Mouse (Mus musculus): ENCODE results near the gene Abhd14a. TPM values are rescaled to one million over a fixed set of nuclear protein-coding genes. Genes with fewer than 3 reads are reported as not detected.

Abhd14a gene
- polyA plus RNA-seq, 1 experiment, result 46.9 TPM

GRCm38 (mm10) chr9:106411091-106411594 is 36.3 kb downstream of the Abhd14a start:
- no peak for DNase-seq (ENCODE audit: low spot score)

GRCm38 (mm10) chr9:106410086-106410650 is 37.3 kb downstream of the Abhd14a start:
- DNase-seq (ENCODE audit: low spot score), result no peak

DNA sequence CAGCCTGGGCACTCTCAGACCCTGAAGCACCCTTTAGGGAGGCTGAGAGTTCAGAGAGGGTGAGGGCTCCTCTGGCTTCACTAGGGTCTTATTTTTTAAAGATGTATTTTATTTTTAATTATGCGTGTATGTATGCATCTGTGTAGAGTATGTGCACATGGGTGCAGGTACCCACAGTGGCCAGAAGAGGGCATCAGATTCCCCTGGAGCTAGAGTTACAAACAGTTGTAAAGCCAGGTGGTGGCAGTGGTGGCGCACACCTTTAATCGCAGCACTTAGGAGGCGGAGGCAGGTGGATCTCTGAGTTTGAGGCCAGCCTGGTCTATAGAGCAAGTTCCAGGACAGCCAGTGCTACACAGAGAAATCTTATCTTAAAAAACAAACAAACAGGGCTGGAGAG is 38.4 kb downstream of the Abhd14a start:
- no peak for DNase-seq (ENCODE audit: low spot score)

- no peak for DNase-seq (ENCODE audit: low spot score)
Measured at GRCm38 (mm10) chr9:106406443-106407078, 40.9 kb downstream of the Abhd14a start.

- DNase-seq (ENCODE audit: low spot score), result no peak
Measured at GRCm38 (mm10) chr9:106405275-106405674, 42.2 kb downstream of the Abhd14a start.

GRCm38 (mm10) chr9:106402607-106403375 is 44.7 kb downstream of the Abhd14a start:
- no peak for DNase-seq (ENCODE audit: low spot score)

DNA sequence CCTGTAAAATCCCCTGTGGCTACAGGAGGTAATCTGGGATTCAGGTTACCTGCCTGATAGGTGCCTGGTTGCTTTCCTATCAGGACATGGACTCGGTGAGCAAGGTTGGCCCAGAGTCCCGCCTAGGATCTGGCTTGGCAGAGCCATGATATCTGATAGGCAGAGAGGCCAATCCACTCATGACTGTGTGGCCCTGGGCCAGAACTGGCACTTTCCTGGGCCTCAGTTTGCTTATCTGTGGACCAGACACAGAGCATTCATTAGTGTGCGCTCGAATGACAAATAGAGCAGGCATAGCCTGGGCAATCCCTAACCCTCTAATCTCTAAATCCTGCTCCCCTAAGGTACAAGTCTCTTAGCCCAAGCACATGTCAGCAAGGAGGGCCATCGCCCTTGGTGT is 45.3 kb downstream of the Abhd14a start:
- DNase-seq (ENCODE audit: low spot score), result no peak

- DNase-seq (ENCODE audit: low spot score), result no peak
Measured at GRCm38 (mm10) chr9:106399808-106400207, 47.7 kb downstream of the Abhd14a start.

- no peak for DNase-seq (ENCODE audit: low spot score)
Measured at GRCm38 (mm10) chr9:106398667-106399311, 48.7 kb downstream of the Abhd14a start.

GRCm38 (mm10) chr9:106397733-106398132 is 49.7 kb downstream of the Abhd14a start:
- DNase-seq (ENCODE audit: low spot score), result no peak

- no peak for DNase-seq (ENCODE audit: low spot score)
Measured at GRCm38 (mm10) chr9:106394649-106395602, 52.6 kb downstream of the Abhd14a start.

GRCm38 (mm10) chr9:106393548-106393947 is 53.9 kb downstream of the Abhd14a start:
- no peak for DNase-seq (ENCODE audit: low spot score)

DNA sequence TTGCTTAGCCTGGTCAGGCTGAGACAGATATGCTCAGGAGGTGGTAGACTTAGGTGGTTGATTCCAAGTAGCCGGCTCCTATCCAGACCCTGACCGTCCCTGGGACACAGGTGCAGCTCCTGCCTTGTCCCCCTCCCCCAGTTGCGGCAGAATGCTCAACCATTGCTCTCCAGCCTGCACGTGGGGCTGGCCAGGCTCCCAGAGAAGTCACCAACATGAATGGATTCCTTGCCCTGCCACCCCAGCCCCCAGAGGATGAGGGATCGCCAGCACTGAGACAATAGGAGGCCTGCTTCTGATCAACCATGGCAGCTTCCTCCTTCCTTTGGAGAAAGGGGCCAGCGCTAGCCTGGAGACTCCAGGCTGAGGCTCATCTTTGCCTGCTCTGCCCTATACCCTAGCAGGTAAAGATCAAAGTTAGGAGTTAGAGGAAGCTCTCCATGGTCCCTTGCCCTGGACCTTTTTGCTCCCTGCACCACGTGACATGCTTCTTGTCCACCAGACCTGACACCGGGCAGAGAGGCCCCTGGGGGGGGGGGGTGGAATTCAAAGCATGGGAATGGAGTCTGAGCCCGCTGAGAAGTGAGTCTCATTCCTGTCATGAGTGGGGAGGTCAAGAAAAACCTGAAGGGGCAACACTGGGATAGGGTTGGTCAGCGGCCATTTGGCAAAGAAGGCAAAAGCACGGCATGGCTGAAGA is 54.5 kb downstream of the Abhd14a start:
- no peak for DNase-seq (ENCODE audit: low spot score)

Other genes with a start within 250 kb of the Abhd14a start
- 40.2 and 47.0 TPM in 2 replicates for gene Ppm1m, start 247.9 kb downstream of the Abhd14a start, polyA plus RNA-seq (2012; rRNA removed)
- 33.1 and 35.7 TPM in 2 replicates for gene Twf2, start 244.6 kb downstream of the Abhd14a start, polyA plus RNA-seq (2012; rRNA removed)
- gene Tlr9, start 225.1 kb downstream of the Abhd14a start, polyA plus RNA-seq (2012; rRNA removed), result 1.8 and 2.5 TPM in 2 replicates
- gene Alas1, start 199.0 kb downstream of the Abhd14a start, polyA plus RNA-seq (2012; rRNA removed), result 93.3 and 105 TPM in 2 replicates
- gene Poc1a, start 166.6 kb downstream of the Abhd14a start, polyA plus RNA-seq (2012; rRNA removed), result 3.9 and 4.5 TPM in 2 replicates
- 33.5 and 34.7 TPM in 2 replicates for gene Dusp7, start 79.0 kb downstream of the Abhd14a start, polyA plus RNA-seq (2012; rRNA removed)
- gene Rpl29, start 18.2 kb downstream of the Abhd14a start, polyA plus RNA-seq (2012; rRNA removed), result 1,045 and 1,109 TPM in 2 replicates
- 7.8 and 10.2 TPM in 2 replicates for gene Acy1, start 9.4 kb downstream of the Abhd14a start, polyA plus RNA-seq (2012; rRNA removed)
- gene Abhd14b, start 219 bp downstream of the Abhd14a start, polyA plus RNA-seq (2012; rRNA removed), result 69.6 and 84.4 TPM in 2 replicates
- 42.5 and 47.9 TPM in 2 replicates for gene Pcbp4, start 5.6 kb upstream of the Abhd14a start, polyA plus RNA-seq (2012; rRNA removed)
- 0.29 and 0.33 TPM in 2 replicates for gene Gpr62, start 18.3 kb upstream of the Abhd14a start, polyA plus RNA-seq (2012; rRNA removed)
- gene Rrp9, start 28.3 kb upstream of the Abhd14a start, polyA plus RNA-seq (2012; rRNA removed), result 30.6 and 31.0 TPM in 2 replicates
- 70.2 and 82.3 TPM in 2 replicates for gene Parp3, start 29.3 kb upstream of the Abhd14a start, polyA plus RNA-seq (2012; rRNA removed)
- gene Iqcf1, start 52.3 kb upstream of the Abhd14a start, polyA plus RNA-seq (2012; rRNA removed), result not detected in 2 replicates
- not detected in 2 replicates for gene Iqcf5, start 66.9 kb upstream of the Abhd14a start, polyA plus RNA-seq (2012; rRNA removed)
- not detected in 2 replicates for gene Iqcf3, start 114.0 kb upstream of the Abhd14a start, polyA plus RNA-seq (2012; rRNA removed)
- gene Iqcf4, start 123.3 kb upstream of the Abhd14a start, polyA plus RNA-seq (2012; rRNA removed), result not detected in 2 replicates
- not detected in 2 replicates for gene Iqcf6, start 178.9 kb upstream of the Abhd14a start, polyA plus RNA-seq (2012; rRNA removed)
- not detected in 2 replicates for gene Grm2, start 208.4 kb upstream of the Abhd14a start, polyA plus RNA-seq (2012; rRNA removed)
- 70.3 and 76.2 TPM in 2 replicates for gene Tex264, start 238.2 kb upstream of the Abhd14a start, polyA plus RNA-seq (2012; rRNA removed)

Data from urinary bladder, adult 2 months (tissue).